Mouse (Mus musculus): Measurements from ENCODE around the gene Plcl1. TPM values are rescaled to one million over a fixed set of nuclear protein-coding genes. Genes with fewer than 3 reads are reported as not detected.

Plcl1 gene
- polyA plus RNA-seq, 1 experiment = not detected

DNA sequence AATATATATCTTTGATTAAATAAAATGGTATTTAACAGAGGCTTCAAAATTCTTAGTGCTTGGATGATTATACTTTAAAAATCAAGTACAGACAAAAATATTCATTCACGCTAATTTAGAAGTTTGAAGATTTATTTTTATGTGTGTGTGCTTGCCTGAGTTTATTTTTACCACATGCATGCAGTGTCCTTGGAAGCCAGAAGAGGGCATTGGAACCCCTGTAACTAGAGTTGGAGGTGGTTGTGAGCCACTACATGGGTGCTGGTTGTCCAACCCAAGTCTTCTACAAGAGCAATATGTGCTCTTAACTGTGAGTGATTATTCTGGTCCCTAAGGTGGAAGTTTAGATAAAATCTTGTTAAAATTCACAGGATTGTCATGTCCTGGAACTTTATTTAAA is 24.0 kb downstream of the Plcl1 start:
- Histone ChIP-seq H3K36me3 (ENCODE audit: control insufficient read depth) (no peaks in the 10 kb centered on the region), H3K9me3 (ENCODE audit: control insufficient read depth, low read length) (no peaks in the 10 kb centered on the region), H3K27me3 (ENCODE audit: control insufficient read depth) (no peaks in the 10 kb centered on the region), H3K4me1 (ENCODE audit: control insufficient read depth) (no peaks in the 10 kb centered on the region), H3K4me3 (replicated peaks) (no peak overlapping the region)
- TF ChIP-seq GATA1 (IDR thresholded peaks at IDR 0.05; ENCODE audit: low read length) (no peak), TAL1 (IDR thresholded peaks at IDR 0.05; ENCODE audit: low read length) (no peak)

DNA sequence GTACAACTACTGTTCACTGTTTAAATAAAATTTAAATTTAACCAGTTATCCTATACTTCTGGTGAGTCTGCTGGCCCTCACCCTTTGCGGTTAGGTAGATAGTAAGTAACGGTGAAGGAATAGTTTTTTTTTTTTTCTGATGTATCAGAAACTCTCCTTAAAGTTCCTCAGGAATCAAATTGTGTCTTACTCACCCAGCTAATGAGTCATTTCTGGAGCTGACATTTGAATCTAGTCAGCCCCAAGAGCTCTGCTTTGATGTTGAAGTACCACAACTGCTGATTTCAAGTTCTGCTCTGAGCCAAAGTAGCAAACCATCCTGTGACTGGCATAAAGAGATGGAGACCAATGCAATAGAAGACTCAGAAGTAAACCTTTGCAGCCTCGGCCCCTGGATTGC is 24.9 kb downstream of the Plcl1 start:
- TF ChIP-seq GATA1 (IDR thresholded peaks at IDR 0.05; ENCODE audit: low read length) (no peak), TAL1 (IDR thresholded peaks at IDR 0.05; ENCODE audit: low read length) (no peak)
- Histone ChIP-seq H3K9me3 (ENCODE audit: control insufficient read depth, low read length) (no peaks in the 10 kb centered on the region), H3K27me3 (ENCODE audit: control insufficient read depth) (no peaks in the 10 kb centered on the region), H3K4me1 (ENCODE audit: control insufficient read depth) (no peaks in the 10 kb centered on the region), H3K4me3 (replicated peaks) (no peak overlapping the region), H3K36me3 (ENCODE audit: control insufficient read depth) (no peaks in the 10 kb centered on the region)

DNA sequence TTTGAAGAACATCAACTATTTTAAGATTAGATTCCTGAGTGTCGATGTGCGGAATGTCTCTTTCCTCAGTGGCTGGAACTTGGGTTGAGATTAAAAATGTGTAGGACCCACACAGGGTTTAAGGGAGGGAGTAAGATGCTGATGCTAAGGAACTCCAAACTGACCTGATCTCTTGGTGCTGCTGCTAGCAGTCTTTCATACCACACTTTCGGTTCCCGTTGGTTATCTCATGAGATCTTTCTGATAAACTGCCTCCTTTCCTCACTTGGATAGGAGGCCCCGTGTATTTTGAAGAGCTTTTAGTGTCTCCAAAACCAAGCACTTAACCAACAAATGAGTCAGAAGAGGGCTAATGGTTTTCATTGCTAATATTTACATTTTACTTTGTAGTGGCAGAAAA is 30.9 kb downstream of the Plcl1 start:
- H3K9me3 ChIP-seq (ENCODE audit: control insufficient read depth, low read length) = no peaks in the 10 kb centered on the region
- no peaks in the 10 kb centered on the region for H3K27me3 ChIP-seq (ENCODE audit: control insufficient read depth)
- no peak overlapping the region for H3K4me3 ChIP-seq (replicated peaks)
- no peaks in the 10 kb centered on the region for H3K4me1 ChIP-seq (ENCODE audit: control insufficient read depth)
- TF ChIP-seq TAL1 (IDR thresholded peaks at IDR 0.05; ENCODE audit: low read length) (no peak), GATA1 (IDR thresholded peaks at IDR 0.05; ENCODE audit: low read length) (no peak)
- H3K36me3 ChIP-seq (ENCODE audit: control insufficient read depth) = no peaks in the 10 kb centered on the region

DNA sequence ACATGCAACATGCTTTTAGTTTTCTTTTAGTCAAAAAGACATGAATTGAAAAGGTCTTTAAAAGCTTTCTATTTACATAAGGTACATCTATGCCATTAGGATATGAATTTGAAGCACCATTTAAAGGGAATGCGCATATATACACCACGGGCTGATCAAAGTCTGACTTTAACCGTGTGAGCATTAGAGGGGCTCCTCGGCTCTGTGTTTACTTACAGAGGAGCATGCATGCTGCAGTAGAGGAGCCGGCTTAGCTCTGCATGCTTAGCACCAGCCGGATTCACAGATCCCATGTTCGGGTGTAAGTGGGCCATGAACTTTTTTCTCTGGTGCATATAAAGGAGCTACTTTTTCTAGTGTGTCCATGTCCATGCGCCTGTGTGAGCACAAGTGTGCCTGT is 31.4 kb downstream of the Plcl1 start:
- TF ChIP-seq TAL1 (IDR thresholded peaks at IDR 0.05; ENCODE audit: low read length) (no peak), GATA1 (IDR thresholded peaks at IDR 0.05; ENCODE audit: low read length) (no peak)
- H3K4me3 ChIP-seq (replicated peaks) = no peak overlapping the region
- no peaks in the 10 kb centered on the region for H3K27me3 ChIP-seq (ENCODE audit: control insufficient read depth)
- H3K4me1 ChIP-seq (ENCODE audit: control insufficient read depth) = no peaks in the 10 kb centered on the region
- no peaks in the 10 kb centered on the region for H3K9me3 ChIP-seq (ENCODE audit: control insufficient read depth, low read length)
- H3K36me3 ChIP-seq (ENCODE audit: control insufficient read depth) = no peaks in the 10 kb centered on the region

DNA sequence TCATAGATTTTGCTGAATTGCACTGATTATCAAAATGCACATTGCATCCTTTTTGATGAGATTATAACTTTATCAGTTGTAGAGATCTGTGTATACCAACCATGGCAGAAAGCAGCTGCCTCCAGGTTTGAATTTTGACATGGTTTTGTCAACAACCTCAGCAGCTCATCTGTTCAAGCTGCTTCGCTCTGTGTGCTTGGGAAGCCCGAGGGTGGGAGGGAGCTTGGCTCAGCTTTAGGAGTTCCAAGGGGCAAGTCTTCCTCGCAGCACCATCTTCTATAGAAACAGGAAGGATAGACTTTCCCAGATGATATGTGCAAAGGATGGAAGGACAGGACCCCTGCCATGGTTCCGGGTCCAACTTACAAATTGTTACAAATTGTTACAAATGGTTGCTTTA is 32.9 kb downstream of the Plcl1 start:
- no peaks in the 10 kb centered on the region for H3K9me3 ChIP-seq (ENCODE audit: control insufficient read depth, low read length)
- no peaks in the 10 kb centered on the region for H3K4me1 ChIP-seq (ENCODE audit: control insufficient read depth)
- no peaks in the 10 kb centered on the region for H3K27me3 ChIP-seq (ENCODE audit: control insufficient read depth)
- TF ChIP-seq TAL1 (IDR thresholded peaks at IDR 0.05; ENCODE audit: low read length) = no peak
- no peak for TF ChIP-seq GATA1 (IDR thresholded peaks at IDR 0.05; ENCODE audit: low read length)
- H3K36me3 ChIP-seq (ENCODE audit: control insufficient read depth) = no peaks in the 10 kb centered on the region
- H3K4me3 ChIP-seq (replicated peaks) = no peak overlapping the region

DNA sequence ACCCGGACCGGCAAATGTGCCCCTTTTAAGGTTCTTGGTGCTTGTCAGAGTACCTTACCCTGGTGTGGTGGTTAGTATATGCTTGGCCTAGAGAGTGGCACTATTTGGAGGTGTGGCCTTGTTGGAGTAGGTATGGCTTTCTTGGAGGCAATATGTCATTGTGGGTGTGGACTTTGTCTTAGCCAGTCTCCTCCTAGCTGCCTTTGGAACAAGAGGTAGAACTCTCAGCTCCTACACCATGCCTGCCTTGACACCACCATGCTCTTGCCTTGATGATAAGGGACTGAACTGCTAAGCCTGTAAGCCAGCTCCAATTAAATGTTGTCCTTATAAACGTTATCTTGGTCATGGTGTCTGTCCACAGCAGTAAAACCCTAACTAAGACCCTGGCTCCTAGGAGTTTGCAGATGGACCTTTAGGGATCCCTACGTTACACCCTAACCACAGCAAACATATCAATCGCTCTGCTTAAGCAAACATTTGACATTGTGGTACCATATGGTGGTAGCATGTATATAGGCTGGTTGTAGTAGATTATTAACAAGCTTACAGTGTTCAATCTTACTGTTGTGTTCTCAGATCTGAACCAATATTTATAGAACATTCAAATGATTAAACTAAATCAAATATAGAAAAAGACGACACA is 39.4 kb downstream of the Plcl1 start:
- TF ChIP-seq GATA1 (IDR thresholded peaks at IDR 0.05; ENCODE audit: low read length) (no peak), TAL1 (IDR thresholded peaks at IDR 0.05; ENCODE audit: low read length) (no peak)
- no peaks in the 10 kb centered on the region for H3K36me3 ChIP-seq (ENCODE audit: control insufficient read depth)
- no peaks in the 10 kb centered on the region for H3K9me3 ChIP-seq (ENCODE audit: control insufficient read depth, low read length)
- no peaks in the 10 kb centered on the region for H3K4me1 ChIP-seq (ENCODE audit: control insufficient read depth)
- no peak overlapping the region for H3K4me3 ChIP-seq (replicated peaks)
- H3K27me3 ChIP-seq (ENCODE audit: control insufficient read depth) = no peaks in the 10 kb centered on the region

DNA sequence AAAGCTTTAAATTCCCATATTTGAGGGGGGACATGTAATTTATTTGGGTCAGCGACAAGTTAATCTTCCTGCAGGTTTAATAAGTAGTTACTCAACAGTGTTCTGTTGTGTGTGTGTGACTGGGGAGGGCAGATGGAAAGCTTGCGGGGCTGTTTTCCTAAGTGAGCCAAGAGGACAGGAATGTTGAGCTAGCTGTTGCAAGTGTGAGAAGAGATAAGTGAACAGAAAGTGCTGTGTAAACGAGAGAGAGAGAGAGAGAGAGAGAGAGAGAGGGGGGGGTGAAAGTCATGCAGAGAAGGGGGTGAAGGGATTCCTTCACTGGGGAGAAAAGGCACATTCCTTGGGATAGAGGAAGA is 39.9 kb downstream of the Plcl1 start:
- Histone ChIP-seq H3K4me1 (ENCODE audit: control insufficient read depth) (no peaks in the 10 kb centered on the region), H3K27me3 (ENCODE audit: control insufficient read depth) (no peaks in the 10 kb centered on the region), H3K4me3 (replicated peaks) (no peak overlapping the region), H3K9me3 (ENCODE audit: control insufficient read depth, low read length) (no peaks in the 10 kb centered on the region), H3K36me3 (ENCODE audit: control insufficient read depth) (no peaks in the 10 kb centered on the region)
- TF ChIP-seq TAL1 (IDR thresholded peaks at IDR 0.05; ENCODE audit: low read length) = no peak
- TF ChIP-seq GATA1 (IDR thresholded peaks at IDR 0.05; ENCODE audit: low read length) = no peak

DNA sequence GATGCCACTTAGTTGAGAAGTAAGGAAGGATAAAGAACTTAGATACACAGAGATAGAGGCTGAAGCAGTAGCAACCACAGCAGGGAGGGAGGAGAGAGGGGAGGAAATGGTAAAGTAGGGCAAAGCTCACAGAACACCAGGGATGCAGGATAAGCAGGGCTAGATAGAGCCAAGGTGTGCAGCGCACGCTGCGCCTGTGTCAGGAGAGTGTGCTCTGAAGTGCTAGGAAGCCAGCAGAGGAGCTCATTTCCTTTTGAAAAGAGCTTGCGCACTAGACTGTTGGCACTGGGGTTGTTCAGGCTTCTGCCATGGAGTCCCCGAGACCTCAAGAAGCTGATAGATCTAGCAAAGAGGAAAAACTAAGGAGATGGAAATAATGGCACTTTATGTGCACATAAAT is 40.6 kb downstream of the Plcl1 start:
- Histone ChIP-seq H3K36me3 (ENCODE audit: control insufficient read depth) (no peaks in the 10 kb centered on the region), H3K4me3 (replicated peaks) (no peak overlapping the region), H3K4me1 (ENCODE audit: control insufficient read depth) (no peaks in the 10 kb centered on the region), H3K9me3 (ENCODE audit: control insufficient read depth, low read length) (no peaks in the 10 kb centered on the region), H3K27me3 (ENCODE audit: control insufficient read depth) (no peaks in the 10 kb centered on the region)
- TF ChIP-seq GATA1 (IDR thresholded peaks at IDR 0.05; ENCODE audit: low read length) = no peak
- no peak for TF ChIP-seq TAL1 (IDR thresholded peaks at IDR 0.05; ENCODE audit: low read length)

DNA sequence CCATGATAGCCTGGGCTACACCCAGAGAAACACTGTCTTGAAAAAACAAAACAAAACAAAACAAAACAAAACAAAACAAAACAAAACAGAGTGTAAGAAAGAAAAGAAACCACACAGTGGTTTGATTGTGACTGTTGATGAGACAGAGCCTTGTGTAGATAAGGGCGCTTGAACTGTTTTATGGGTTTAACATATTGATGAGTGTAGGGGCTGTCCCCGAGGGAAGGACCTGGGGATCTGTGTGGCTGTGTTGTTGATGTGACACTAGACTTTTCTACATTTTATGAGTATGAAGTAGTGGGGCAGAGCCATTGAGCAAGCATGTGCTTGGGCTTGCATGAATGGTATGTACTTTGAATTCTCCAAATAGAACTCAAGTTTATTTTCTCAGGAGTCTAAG is 41.2 kb downstream of the Plcl1 start:
- Histone ChIP-seq H3K4me3 (replicated peaks) (no peak overlapping the region), H3K27me3 (ENCODE audit: control insufficient read depth) (no peaks in the 10 kb centered on the region), H3K4me1 (ENCODE audit: control insufficient read depth) (no peaks in the 10 kb centered on the region), H3K36me3 (ENCODE audit: control insufficient read depth) (no peaks in the 10 kb centered on the region), H3K9me3 (ENCODE audit: control insufficient read depth, low read length) (no peaks in the 10 kb centered on the region)
- TF ChIP-seq GATA1 (IDR thresholded peaks at IDR 0.05; ENCODE audit: low read length) = no peak
- TF ChIP-seq TAL1 (IDR thresholded peaks at IDR 0.05; ENCODE audit: low read length) = no peak

DNA sequence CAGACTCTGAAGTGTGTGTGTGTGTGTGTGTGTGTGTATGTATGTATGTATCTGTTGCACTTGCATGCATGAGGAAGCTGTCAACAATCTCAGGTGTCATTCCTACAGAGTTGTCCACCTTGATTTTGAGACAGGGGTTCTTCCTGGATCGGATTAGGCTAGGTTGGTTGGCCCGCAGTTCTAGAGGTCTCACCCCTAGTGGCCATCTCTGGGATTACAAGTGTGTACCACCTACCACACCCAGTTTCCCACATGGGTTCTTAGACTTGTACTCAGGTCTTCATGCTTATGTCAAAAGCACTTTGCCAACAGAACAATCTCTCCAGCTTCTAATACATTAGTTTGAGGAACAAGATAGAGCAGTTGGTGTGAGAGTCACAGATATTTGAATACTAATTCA is 41.9 kb downstream of the Plcl1 start:
- Histone ChIP-seq H3K9me3 (ENCODE audit: control insufficient read depth, low read length) (no peaks in the 10 kb centered on the region), H3K4me1 (ENCODE audit: control insufficient read depth) (no peaks in the 10 kb centered on the region), H3K4me3 (replicated peaks) (no peak overlapping the region), H3K27me3 (ENCODE audit: control insufficient read depth) (no peaks in the 10 kb centered on the region), H3K36me3 (ENCODE audit: control insufficient read depth) (no peaks in the 10 kb centered on the region)
- TF ChIP-seq TAL1 (IDR thresholded peaks at IDR 0.05; ENCODE audit: low read length) (no peak), GATA1 (IDR thresholded peaks at IDR 0.05; ENCODE audit: low read length) (no peak)

Data from erythroblast, embryonic 14.5 days (primary cell).